Mouse (Mus musculus): Measurements from ENCODE around the gene Chaf1b. TPM values are rescaled to one million over a fixed set of nuclear protein-coding genes. Genes with fewer than 3 reads are reported as not detected.

Chaf1b gene
- polyA plus RNA-seq (2015; fragmentation: Nextera tagmentation; extraction: Ambion mirVana) = 16.4 and 22.0 TPM in 2 replicates

- peak within 1 kb of the TSS; percentile 79 for H3K4me3 ChIP-seq
- H3K36me3 ChIP-seq = peaks cover 3% of the 10 kb centered on the region; the same call in 1 of the 2 replicates
- WGBS = under 1% methylated on average over 54 of the region's 54 CpGs
- H3K9me3 ChIP-seq = no peaks in the 10 kb centered on the region
- H3K9ac ChIP-seq = peak within 1 kb of the TSS; percentile 75
- peak; percentile 95 for ATAC-seq (ENCODE audit: low read depth)
- peaks cover 14% of the 10 kb centered on the region; the same call in 1 of the 2 replicates for H3K4me1 ChIP-seq (replicated peaks)
- no peaks in the 10 kb centered on the region for H3K27me3 ChIP-seq
- peak within 1 kb of the TSS; percentile 97 for H3K4me2 ChIP-seq
- H3K27ac ChIP-seq (replicated peaks) = no peak within 1 kb of the TSS
Observed at GRCm38 (mm10) chr16:93883423-93884085, at the start of gene Chaf1b. Chaf1b (plus strand) TSS chr16:93883901.

- Histone ChIP-seq H3K4me2 (peak overlapping the region; percentile 87; the same call in 1 of the 2 replicates), H3K27me3 (no peaks in the 10 kb centered on the region), H3K9ac (no peak overlapping the region), H3K9me3 (no peaks in the 10 kb centered on the region), H3K36me3 (0 out of 2 replicates have a peak, but pooled peaks cover 2% of the 10 kb centered on the region), H3K4me1 (replicated peaks) (peaks cover 20% of the 10 kb centered on the region), H3K27ac (replicated peaks) (no peak overlapping the region), H3K4me3 (0 out of 2 replicates have a peak overlapping the region, but pooled peaks have one; percentile 99)
- no peak for ATAC-seq (ENCODE audit: low read depth)
- WGBS = 94% methylated on average over 2 of the region's 2 CpGs
Observed at GRCm38 (mm10) chr16:93834076-93834475, 49.6 kb upstream of the Chaf1b start.

GRCm38 (mm10) chr16:93839049-93839448 lies 44.7 kb upstream of the Chaf1b start:
- H3K4me1 ChIP-seq (replicated peaks) = peaks cover 3% of the 10 kb centered on the region
- 0 out of 2 replicates have a peak, but pooled peaks cover 4% of the 10 kb centered on the region for H3K36me3 ChIP-seq
- no peak for ATAC-seq (ENCODE audit: low read depth)
- H3K4me2 ChIP-seq = no peak overlapping the region
- H3K4me3 ChIP-seq = no peak overlapping the region
- no peaks in the 10 kb centered on the region for H3K9me3 ChIP-seq
- H3K27me3 ChIP-seq = no peaks in the 10 kb centered on the region
- 95% methylated on average over 1 of the region's 1 CpGs for WGBS
- H3K27ac ChIP-seq (replicated peaks) = no peak overlapping the region
- no peak overlapping the region for H3K9ac ChIP-seq

GRCm38 (mm10) chr16:93850527-93850926 lies 33.2 kb upstream of the Chaf1b start:
- no peak overlapping the region for H3K27ac ChIP-seq (replicated peaks)
- no peaks in the 10 kb centered on the region for H3K9me3 ChIP-seq
- no peak overlapping the region for H3K4me3 ChIP-seq
- H3K27me3 ChIP-seq = no peaks in the 10 kb centered on the region
- H3K9ac ChIP-seq = no peak overlapping the region
- no peak for ATAC-seq (ENCODE audit: low read depth)
- H3K4me1 ChIP-seq (replicated peaks) = no peaks in the 10 kb centered on the region
- H3K36me3 ChIP-seq = peaks cover 88% of the 10 kb centered on the region
- WGBS = 95% methylated on average over 3 of the region's 3 CpGs
- H3K4me2 ChIP-seq = no peak overlapping the region

GRCm38 (mm10) chr16:93859967-93860366 lies 23.7 kb upstream of the Chaf1b start:
- Histone ChIP-seq H3K9ac (no peak overlapping the region), H3K9me3 (no peaks in the 10 kb centered on the region), H3K27me3 (no peaks in the 10 kb centered on the region), H3K36me3 (peaks cover 79% of the 10 kb centered on the region), H3K27ac (replicated peaks) (no peak overlapping the region), H3K4me2 (no peak overlapping the region), H3K4me1 (replicated peaks) (no peaks in the 10 kb centered on the region), H3K4me3 (no peak overlapping the region)
- 92% methylated on average over 4 of the region's 4 CpGs for WGBS
- no peak for ATAC-seq (ENCODE audit: low read depth)

GRCm38 (mm10) chr16:93860686-93861085 lies 23.0 kb upstream of the Chaf1b start:
- Histone ChIP-seq H3K4me2 (no peak overlapping the region), H3K36me3 (peaks cover 80% of the 10 kb centered on the region), H3K27me3 (no peaks in the 10 kb centered on the region), H3K9ac (no peak overlapping the region), H3K27ac (replicated peaks) (no peak overlapping the region), H3K4me1 (replicated peaks) (no peaks in the 10 kb centered on the region), H3K4me3 (no peak overlapping the region), H3K9me3 (no peaks in the 10 kb centered on the region)
- no peak for ATAC-seq (ENCODE audit: low read depth)

GRCm38 (mm10) chr16:93874841-93875240 lies 8.9 kb upstream of the Chaf1b start:
- peaks cover 74% of the 10 kb centered on the region for H3K36me3 ChIP-seq
- H3K27ac ChIP-seq (replicated peaks) = no peak overlapping the region
- WGBS = 95% methylated on average over 13 of the region's 13 CpGs
- H3K4me2 ChIP-seq = no peak overlapping the region
- H3K9me3 ChIP-seq = no peaks in the 10 kb centered on the region
- H3K9ac ChIP-seq = no peak overlapping the region
- no peak overlapping the region for H3K4me3 ChIP-seq
- ATAC-seq (ENCODE audit: low read depth) = no peak
- no peaks in the 10 kb centered on the region for H3K27me3 ChIP-seq
- no peaks in the 10 kb centered on the region for H3K4me1 ChIP-seq (replicated peaks)

GRCm38 (mm10) chr16:93877612-93878380 lies 5.9 kb upstream of the Chaf1b start:
- H3K4me2 ChIP-seq = no peak overlapping the region
- no peak for ATAC-seq (ENCODE audit: low read depth)
- WGBS = 94% methylated on average over 6 of the region's 6 CpGs
- H3K4me1 ChIP-seq (replicated peaks) = no peaks in the 10 kb centered on the region
- no peaks in the 10 kb centered on the region for H3K27me3 ChIP-seq
- no peak overlapping the region for H3K4me3 ChIP-seq
- no peak overlapping the region for H3K9ac ChIP-seq
- peaks cover 46% of the 10 kb centered on the region for H3K36me3 ChIP-seq
- H3K27ac ChIP-seq (replicated peaks) = no peak overlapping the region
- H3K9me3 ChIP-seq = no peaks in the 10 kb centered on the region

- WGBS = under 1% methylated on average over 43 of the region's 43 CpGs
- Histone ChIP-seq H3K4me1 (replicated peaks) (peaks cover 14% of the 10 kb centered on the region; the same call in 1 of the 2 replicates), H3K27me3 (no peaks in the 10 kb centered on the region)
Observed at GRCm38 (mm10) chr16:93884086-93884721, 503 bp downstream of the Chaf1b start.

GRCm38 (mm10) chr16:93884722-93885113 lies 1.0 kb downstream of the Chaf1b start:
- no peaks in the 10 kb centered on the region for H3K9me3 ChIP-seq
- peaks cover 6% of the 10 kb centered on the region; the same call in 1 of the 2 replicates for H3K36me3 ChIP-seq
- H3K27ac ChIP-seq (replicated peaks) = no peak overlapping the region
- H3K9ac ChIP-seq = peak overlapping the region; percentile 75
- 52% methylated on average over 5 of the region's 5 CpGs for WGBS
- ATAC-seq (ENCODE audit: low read depth) = no peak
- H3K27me3 ChIP-seq = no peaks in the 10 kb centered on the region
- H3K4me2 ChIP-seq = peak overlapping the region; percentile 97
- H3K4me1 ChIP-seq (replicated peaks) = peaks cover 14% of the 10 kb centered on the region; the same call in 1 of the 2 replicates
- H3K4me3 ChIP-seq = peak overlapping the region; percentile 79

More at GRCm38 (mm10) chr16:93884086-93884721, 503 bp downstream of the Chaf1b start:
- no peaks in the 10 kb centered on the region for H3K9me3 ChIP-seq
- peaks cover 6% of the 10 kb centered on the region; the same call in 1 of the 2 replicates for H3K36me3 ChIP-seq
- H3K27ac ChIP-seq (replicated peaks) = no peak overlapping the region
- peak overlapping the region; percentile 79 for H3K4me3 ChIP-seq
- ATAC-seq (ENCODE audit: low read depth) = peak; percentile 25
- H3K9ac ChIP-seq = peak overlapping the region; percentile 75
- peak overlapping the region; percentile 97 for H3K4me2 ChIP-seq

GRCm38 (mm10) chr16:93888481-93888880 lies 4.8 kb downstream of the Chaf1b start:
- Histone ChIP-seq H3K36me3 (peaks cover 30% of the 10 kb centered on the region), H3K4me2 (no peak overlapping the region), H3K27me3 (no peaks in the 10 kb centered on the region), H3K4me3 (no peak overlapping the region), H3K9me3 (no peaks in the 10 kb centered on the region), H3K9ac (no peak overlapping the region), H3K27ac (replicated peaks) (no peak overlapping the region), H3K4me1 (replicated peaks) (peaks cover 9% of the 10 kb centered on the region; the same call in 1 of the 2 replicates)
- WGBS = 92% methylated on average over 6 of the region's 6 CpGs
- no peak for ATAC-seq (ENCODE audit: low read depth)

Measured in neural tube, embryonic 13.5 days (tissue).